Mouse (Mus musculus): ENCODE data around the gene Slc22a4. TPM values are rescaled to one million over a fixed set of nuclear protein-coding genes. Genes with fewer than 3 reads are reported as not detected.

Gene Slc22a4
- total and polyA plus RNA-seq, 3 experiments = 3.5 to 5.8 TPM; not detected in 1

DNA sequence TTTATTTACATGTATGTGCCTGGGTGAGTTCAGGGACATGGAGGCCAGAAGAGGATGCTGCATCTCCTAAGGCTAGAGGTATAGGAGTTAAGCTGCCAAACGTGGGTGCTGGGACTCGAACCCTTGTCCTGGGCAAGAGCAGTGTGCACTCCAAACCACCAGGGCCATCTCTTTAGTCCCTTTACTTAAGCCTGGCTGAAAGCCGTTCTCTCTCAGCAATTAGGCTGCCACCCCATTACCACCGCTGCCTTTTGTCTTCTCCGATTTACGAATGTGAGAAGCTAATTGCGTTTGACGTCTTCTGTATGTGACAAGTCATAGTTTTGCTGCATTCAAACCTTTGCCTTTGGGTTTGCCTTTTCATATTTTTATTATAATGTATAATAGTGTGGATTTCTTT lies 11.8 kb downstream of the Slc22a4 start:
- DNase-seq (ENCODE audit: low read depth, low spot score) = no peak
- Histone ChIP-seq H3K9me3 (replicated peaks; ENCODE audit: insufficient read depth, low read length) (no peaks in the 10 kb centered on the region), H3K27ac (ENCODE audit: control insufficient read depth, low read depth, low read length) (no peak overlapping the region), H3K9ac (ENCODE audit: control insufficient read depth, low read depth, low read length, poor library complexity, severe bottlenecking) (no peak overlapping the region), H3K79me2 (ENCODE audit: control insufficient read depth, insufficient read depth, low read length, poor library complexity) (no peaks in the 10 kb centered on the region), H3K36me3 (ENCODE audit: control insufficient read depth in 1 of 2, insufficient read depth in 2 of 2, low read length in 2 of 2) (no peaks in the 10 kb centered on the region), H3K27me3 (ENCODE audit: control insufficient read depth in 1 of 2, insufficient read depth in 2 of 2, low read length in 2 of 2) (no peaks in the 10 kb centered on the region), H3K4me3 (ENCODE audit: control insufficient read depth in 1 of 2, insufficient read depth in 1 of 2, low read depth in 2 of 2, low read length in 2 of 2) (no peak overlapping the region), H3K4me1 (ENCODE audit: control insufficient read depth in 1 of 2, insufficient read depth in 2 of 2, low read length in 2 of 2) (no peaks in the 10 kb centered on the region)
- no peak for TF ChIP-seq USF1 (IDR thresholded peaks at IDR 0.05; ENCODE audit: low read depth, low read length)
- TF ChIP-seq ZC3H11A (IDR thresholded peaks at IDR 0.05; ENCODE audit: low read depth, low read length) = no peak
- no peak for TF ChIP-seq RAD21 (IDR thresholded peaks at IDR 0.05; ENCODE audit: low read depth, low read length)
- no peak for TF ChIP-seq MYC (IDR thresholded peaks at IDR 0.05; ENCODE audit: low read depth, low read length)
- TF ChIP-seq GATA1 (IDR thresholded peaks at IDR 0.05; ENCODE audit: low read depth, low read length) = no peak
- TF ChIP-seq SIN3A (IDR thresholded peaks at IDR 0.05; ENCODE audit: low read length) = no peak
- TF ChIP-seq POLR2AphosphoS5 (IDR thresholded peaks at IDR 0.05; ENCODE audit: borderline replicate concordance, low read depth, low read length) = no peak
- TF ChIP-seq SMC3 (IDR thresholded peaks at IDR 0.05; ENCODE audit: low read depth, low read length) = no peak
- no peak for TF ChIP-seq TBP (IDR thresholded peaks at IDR 0.05; ENCODE audit: low read depth, low read length)
- TF ChIP-seq MAX (IDR thresholded peaks at IDR 0.05; ENCODE audit: low read length) = no peak
- TF ChIP-seq MYB (IDR thresholded peaks at IDR 0.05; ENCODE audit: low read depth, low read length) = no peak
- TF ChIP-seq HCFC1 (IDR thresholded peaks at IDR 0.05; ENCODE audit: low read depth, low read length) = no peak
- no peak for TF ChIP-seq POLR2A (IDR thresholded peaks at IDR 0.05; ENCODE audit: control insufficient read depth in 1 of 2, insufficient read depth in 1 of 2, low read depth in 1 of 2, low read length in 2 of 2, poor library complexity in 1 of 2)

DNA sequence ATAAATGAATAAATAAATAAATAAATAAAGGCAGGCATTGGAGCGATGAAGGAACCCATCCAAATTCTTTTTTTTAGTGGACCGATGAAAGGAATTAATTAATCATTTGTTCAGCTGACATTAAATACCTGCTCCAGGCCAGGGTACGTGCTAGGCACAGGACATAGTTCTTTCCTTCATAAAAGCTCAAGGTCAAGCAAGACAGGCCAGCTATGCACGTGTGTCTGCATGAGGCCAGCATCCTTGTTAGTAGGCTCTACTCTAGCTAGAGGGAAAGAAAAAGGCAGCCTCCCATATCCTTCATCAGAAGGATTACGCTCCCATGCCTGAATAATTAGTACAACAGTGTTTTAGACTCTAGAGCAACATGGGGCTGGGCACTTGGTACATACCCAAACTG lies 14.9 kb downstream of the Slc22a4 start:
- Histone ChIP-seq H3K27ac (ENCODE audit: control insufficient read depth, low read depth, low read length) (no peak overlapping the region), H3K4me3 (ENCODE audit: control insufficient read depth in 1 of 2, insufficient read depth in 1 of 2, low read depth in 2 of 2, low read length in 2 of 2) (no peak overlapping the region), H3K36me3 (ENCODE audit: control insufficient read depth in 1 of 2, insufficient read depth in 2 of 2, low read length in 2 of 2) (no peaks in the 10 kb centered on the region), H3K79me2 (ENCODE audit: control insufficient read depth, insufficient read depth, low read length, poor library complexity) (no peaks in the 10 kb centered on the region), H3K9ac (ENCODE audit: control insufficient read depth, low read depth, low read length, poor library complexity, severe bottlenecking) (no peak overlapping the region), H3K27me3 (ENCODE audit: control insufficient read depth in 1 of 2, insufficient read depth in 2 of 2, low read length in 2 of 2) (no peaks in the 10 kb centered on the region), H3K9me3 (replicated peaks; ENCODE audit: insufficient read depth, low read length) (no peaks in the 10 kb centered on the region), H3K4me1 (ENCODE audit: control insufficient read depth in 1 of 2, insufficient read depth in 2 of 2, low read length in 2 of 2) (no peaks in the 10 kb centered on the region)
- no peak for DNase-seq (ENCODE audit: low read depth, low spot score)
- TF ChIP-seq GABPA (IDR thresholded peaks at IDR 0.05; ENCODE audit: low read depth, low read length) (no peak), NRF1 (IDR thresholded peaks at IDR 0.05; ENCODE audit: insufficient read depth, low read depth, low read length, poor library complexity, severe bottlenecking) (no peak), USF2 (IDR thresholded peaks at IDR 0.05; ENCODE audit: borderline replicate concordance in 1 of 2, insufficient read depth in 1 of 2, low read depth in 1 of 2, low read length in 2 of 2) (no peak), EP300 (IDR thresholded peaks at IDR 0.05; ENCODE audit: low read depth in 1 of 2, low read length in 2 of 2) (no peak), SIN3A (IDR thresholded peaks at IDR 0.05; ENCODE audit: low read length) (no peak), MYC (IDR thresholded peaks at IDR 0.05; ENCODE audit: low read depth, low read length) (no peak), ETS1 (IDR thresholded peaks at IDR 0.05; ENCODE audit: low read depth, low read length) (no peak), MAX (IDR thresholded peaks at IDR 0.05; ENCODE audit: low read length) (no peak), POLR2AphosphoS5 (IDR thresholded peaks at IDR 0.05; ENCODE audit: borderline replicate concordance, low read depth, low read length) (no peak), POLR2AphosphoS2 (IDR thresholded peaks at IDR 0.05; ENCODE audit: low read length) (no peak), SMC3 (IDR thresholded peaks at IDR 0.05; ENCODE audit: low read depth, low read length) (no peak), BHLHE40 (IDR thresholded peaks at IDR 0.05; ENCODE audit: borderline replicate concordance, low read depth, low read length) (no peak), USF1 (IDR thresholded peaks at IDR 0.05; ENCODE audit: low read depth, low read length) (no peak), KAT2A (conservative IDR thresholded peaks at IDR 0.05; ENCODE audit: low read depth, low read length) (no peak)
